Mouse (Mus musculus) small intestine, adult 2 months (tissue): ENCODE data around the gene Gns. TPM values are rescaled to one million over a fixed set of nuclear protein-coding genes. Genes with fewer than 3 reads are reported as not detected.

Experiments
- H3K27ac ChIP-seq: fragments of 200-500 bp; 2 replicates; pipeline ENCODE4 v1.5.1; 2012; ENCODE audit warnings: low read depth, low read length, control low read depth, inconsistent platforms; ENCODE audit not compliant: insufficient read depth
- H3K27me3 ChIP-seq: fragments of 200-500 bp; 2 replicates; pipeline ENCODE4 v1.6.1; 2012; ENCODE audit warnings: mild to moderate bottlenecking, moderate library complexity, low read length, inconsistent platforms; ENCODE audit not compliant: control insufficient read depth, insufficient read depth
- H3K36me3 ChIP-seq: fragments of 200-500 bp; 2 replicates; pipeline ENCODE4 v1.6.1; 2012; ENCODE audit warnings: mild to moderate bottlenecking, low read length, control low read depth, inconsistent platforms; ENCODE audit not compliant: control insufficient read depth, insufficient read depth
- H3K4me1 ChIP-seq: fragments of 200-500 bp; 2 replicates; pipeline ENCODE4 v1.6.1; 2012; ENCODE audit warnings: low read length, inconsistent platforms, mixed read lengths; ENCODE audit not compliant: control insufficient read depth, insufficient read depth, insufficient read length
- H3K4me3 ChIP-seq: fragments of 200-500 bp; 2 replicates; pipeline ENCODE4 v1.5.1; 2012; ENCODE audit warnings: low read depth, mild to moderate bottlenecking, control low read depth, inconsistent platforms, low read length, moderate library complexity
- CTCF ChIP-seq: fragments of 200-500 bp; IDR thresholded peaks from 2 replicates; pipeline ENCODE4 v1.5.1; 2012; ENCODE audit warnings: low read depth, mild to moderate bottlenecking, control low read depth, inconsistent platforms, low read length, moderate library complexity, mixed read lengths; ENCODE audit not compliant: insufficient replicate concordance, insufficient read length; ENCODE audit errors: extremely low read depth
- POLR2A ChIP-seq: fragments of 200-500 bp; IDR thresholded peaks from 2 replicates; pipeline ENCODE4 v1.6.1; 2012; ENCODE audit warnings: low read depth, mild to moderate bottlenecking, control low read depth, inconsistent platforms, low read length, moderate library complexity
- WGBS: fragments of 180-500 bp; shearing (Covaris S2); methylation state at CpG from one replicate; pipeline ENCODE4 v1.1.7; 2018; 5-methylcytosine and 5-hydroxymethylcytosine counted together
- polyA plus RNA-seq: library from polyadenylated mRNA; depleted of rRNA; stranded (reverse); fragments of >200 nt; gene quantifications from 2 replicates; pipeline ENCODE4 v1.2.3, GENCODE M21; 2012

Gene Gns
- polyA plus RNA-seq, 1 experiment = 149 TPM

DNA sequence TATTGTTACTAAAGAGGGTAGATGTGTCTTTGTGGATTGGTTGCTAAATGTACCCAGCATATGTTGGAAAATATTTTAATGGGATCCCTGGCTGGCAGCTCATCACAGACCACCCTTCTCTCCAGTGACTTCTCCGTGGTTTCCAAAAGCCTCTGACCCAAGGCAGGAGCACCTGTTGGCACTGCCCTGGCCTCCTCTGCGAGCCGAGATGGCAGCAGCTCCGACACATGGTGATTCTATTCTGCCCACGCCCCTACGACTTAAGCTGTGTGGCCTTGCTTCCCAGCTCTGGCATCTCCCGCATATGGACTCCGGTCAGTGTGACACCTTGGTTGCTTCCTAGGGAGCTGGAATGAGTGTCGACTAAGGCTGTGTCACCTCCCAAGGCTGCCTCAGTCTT, 38.2 kb downstream of the Gns start:
- WGBS = 79% methylated on average over 9 of the region's 9 CpGs
- Histone ChIP-seq H3K4me3 (no peak overlapping the region), H3K27me3 (no peaks in the 10 kb centered on the region), H3K36me3 (no peaks in the 10 kb centered on the region), H3K4me1 (no peaks in the 10 kb centered on the region), H3K27ac (no peak overlapping the region)
- TF ChIP-seq CTCF (no peak), POLR2A (no peak)

DNA sequence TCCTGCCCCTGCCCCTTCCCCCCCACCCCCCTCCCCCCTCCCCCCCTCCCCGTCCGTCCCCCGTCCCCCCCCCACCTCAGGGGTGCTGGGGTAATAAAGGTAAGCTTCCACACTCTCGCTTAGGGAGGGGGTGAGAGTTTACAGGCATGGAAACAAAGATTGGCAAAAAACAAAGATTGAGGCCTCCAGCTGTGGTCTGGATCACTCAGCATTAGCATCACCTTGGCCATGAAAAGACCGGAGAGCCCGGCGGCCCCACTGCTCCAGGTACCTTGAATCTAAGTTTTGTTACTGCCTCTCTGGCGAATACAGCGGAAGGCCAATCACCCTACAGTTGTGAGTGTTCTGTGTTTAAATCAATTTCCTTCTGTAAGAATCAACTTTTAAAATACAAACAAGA, 39.1 kb downstream of the Gns start:
- no peak overlapping the region for H3K4me3 ChIP-seq
- H3K36me3 ChIP-seq = no peaks in the 10 kb centered on the region
- no peak for TF ChIP-seq CTCF
- TF ChIP-seq POLR2A = no peak
- H3K27me3 ChIP-seq = no peaks in the 10 kb centered on the region
- H3K27ac ChIP-seq = no peak overlapping the region
- no peaks in the 10 kb centered on the region for H3K4me1 ChIP-seq
- WGBS = 79% methylated on average over 6 of the region's 9 CpGs

DNA sequence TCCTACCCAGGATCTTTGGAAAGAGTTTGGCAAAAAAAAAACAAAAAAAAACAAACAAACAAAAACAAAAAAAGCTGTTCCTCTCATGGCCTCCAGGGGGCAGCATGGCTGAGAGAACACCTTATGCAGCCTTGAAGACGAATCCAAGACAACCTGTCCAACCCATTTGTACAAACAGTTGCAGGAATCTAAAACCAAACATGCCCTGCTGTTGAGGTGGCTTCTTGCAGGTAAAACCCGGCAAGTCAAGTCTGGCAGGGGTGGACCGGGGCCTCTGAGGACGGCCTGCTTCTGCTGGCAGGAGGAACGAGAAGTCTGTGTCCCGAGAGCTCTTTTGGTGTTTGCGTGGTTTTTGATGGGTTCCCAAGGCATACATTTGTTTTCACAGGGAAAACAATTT, 44.8 kb downstream of the Gns start:
- H3K4me1 ChIP-seq = no peaks in the 10 kb centered on the region
- WGBS = 52% methylated on average over 7 of the region's 7 CpGs
- H3K36me3 ChIP-seq = peaks cover 38% of the 10 kb centered on the region
- peak; percentile 84; the same call in 1 of the 2 replicates for TF ChIP-seq CTCF
- no peak for TF ChIP-seq POLR2A
- H3K27ac ChIP-seq = no peak overlapping the region
- no peaks in the 10 kb centered on the region for H3K27me3 ChIP-seq
- H3K4me3 ChIP-seq = no peak overlapping the region

DNA sequence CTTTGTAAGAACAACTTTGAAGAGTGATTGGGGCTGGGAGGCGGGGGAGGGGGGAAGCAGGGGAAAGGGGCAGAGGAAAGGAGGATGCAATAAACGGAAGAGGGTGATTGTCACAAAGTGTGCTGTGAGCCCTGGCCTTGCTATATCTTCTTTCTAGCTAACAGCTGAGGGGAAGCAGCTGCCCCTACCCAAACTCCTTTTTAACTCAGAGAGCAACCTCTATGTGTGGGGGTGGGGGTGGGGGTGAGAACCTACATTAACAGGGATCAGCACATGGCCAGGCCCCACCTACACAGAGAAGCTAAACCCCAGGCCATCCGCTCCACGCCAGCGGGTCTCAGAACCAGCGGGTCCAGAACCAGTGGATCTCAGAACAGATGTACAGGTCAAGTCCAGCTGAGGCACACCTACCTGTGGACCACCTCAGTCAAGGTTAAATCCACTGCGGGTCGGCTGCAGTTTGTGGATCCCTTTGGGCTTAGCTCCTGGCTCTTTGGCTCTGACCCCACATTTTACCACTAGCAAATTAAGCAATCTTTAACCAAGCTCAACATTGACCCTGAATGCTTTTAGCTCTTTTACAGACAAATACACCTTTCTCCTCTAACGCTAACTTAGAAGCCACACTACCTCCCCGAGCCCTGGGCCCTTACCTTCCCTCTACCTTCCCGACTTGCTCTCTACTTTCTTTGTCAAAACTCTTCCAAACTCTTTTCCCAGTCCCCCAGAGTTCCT, 47.0 kb downstream of the Gns start:
- peaks cover 52% of the 10 kb centered on the region for H3K36me3 ChIP-seq
- TF ChIP-seq CTCF (no peak), POLR2A (no peak)
- 87% methylated on average over 11 of the region's 11 CpGs for WGBS
- H3K27me3 ChIP-seq = no peaks in the 10 kb centered on the region
- H3K27ac ChIP-seq = no peak overlapping the region
- H3K4me3 ChIP-seq = no peak overlapping the region
- no peaks in the 10 kb centered on the region for H3K4me1 ChIP-seq

DNA sequence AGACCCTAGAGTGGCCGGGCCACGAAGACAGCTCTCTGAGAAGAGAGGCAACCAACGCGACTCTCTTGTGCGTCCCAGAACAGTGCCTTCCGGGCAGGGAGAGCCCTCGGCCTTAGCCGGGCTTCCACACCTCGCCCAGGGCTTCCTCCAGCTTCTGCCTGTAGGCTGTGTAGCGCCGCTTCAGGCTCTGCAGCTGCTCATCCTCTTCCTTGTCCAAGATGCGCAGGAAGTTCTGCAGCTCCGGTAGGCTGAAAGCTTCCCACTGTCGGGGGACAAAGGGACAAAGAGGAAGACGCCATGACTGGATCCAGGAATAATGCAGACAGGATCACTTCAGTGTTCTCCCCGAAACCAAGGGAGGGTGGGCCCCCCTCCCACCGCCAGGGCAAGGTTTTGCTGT, 47.9 kb downstream of the Gns start:
- H3K27me3 ChIP-seq = no peaks in the 10 kb centered on the region
- WGBS = 91% methylated on average over 17 of the region's 17 CpGs
- no peaks in the 10 kb centered on the region for H3K4me1 ChIP-seq
- H3K27ac ChIP-seq = no peak overlapping the region
- peaks cover 52% of the 10 kb centered on the region for H3K36me3 ChIP-seq
- TF ChIP-seq CTCF (no peak), POLR2A (no peak)
- H3K4me3 ChIP-seq = no peak overlapping the region

DNA sequence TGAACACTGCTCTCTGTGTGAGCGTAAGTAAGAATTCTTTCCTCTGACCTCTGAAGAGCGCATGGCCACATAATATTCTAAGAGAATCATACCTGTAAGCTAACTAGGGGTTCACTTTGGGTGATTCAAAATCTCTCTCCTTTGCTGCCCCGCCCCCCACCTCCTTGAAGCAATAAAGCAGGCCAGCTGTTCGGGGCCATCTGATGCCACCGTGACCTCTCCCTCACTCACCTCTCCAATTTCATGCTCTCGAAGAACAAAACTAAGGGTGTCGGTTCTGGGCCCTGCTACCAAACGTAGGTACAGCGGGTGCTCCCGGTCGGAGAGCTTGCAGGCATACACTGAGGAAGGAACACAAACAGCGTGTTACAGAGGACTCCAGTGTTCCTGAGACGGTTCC, 49.2 kb downstream of the Gns start:
- H3K27ac ChIP-seq = no peak overlapping the region
- TF ChIP-seq POLR2A (no peak), CTCF (no peak)
- WGBS = 83% methylated on average over 13 of the region's 13 CpGs
- peaks cover 56% of the 10 kb centered on the region for H3K36me3 ChIP-seq
- no peak overlapping the region for H3K4me3 ChIP-seq
- no peaks in the 10 kb centered on the region for H3K4me1 ChIP-seq
- H3K27me3 ChIP-seq = no peaks in the 10 kb centered on the region

DNA sequence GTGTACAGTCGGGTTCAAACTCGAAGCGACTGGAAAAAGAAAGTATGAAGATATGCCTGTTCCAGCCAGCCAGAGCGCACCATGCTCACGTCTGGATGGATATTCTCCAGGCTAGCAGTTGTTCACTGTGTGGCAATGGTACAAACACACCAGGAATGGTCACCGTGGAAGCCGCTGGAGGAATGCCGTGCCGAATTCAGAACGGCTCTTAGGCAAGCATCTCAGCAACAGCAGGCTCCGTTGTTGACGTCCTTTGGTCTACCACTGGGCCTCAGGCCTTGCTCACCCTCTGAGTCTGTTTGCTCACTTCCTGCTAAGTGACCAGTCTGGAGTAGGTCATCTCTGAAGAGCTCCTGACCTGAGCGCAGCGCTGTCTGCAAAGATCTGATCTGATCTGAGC, 53.9 kb downstream of the Gns start:
- H3K27me3 ChIP-seq = no peaks in the 10 kb centered on the region
- peaks cover 26% of the 10 kb centered on the region for H3K36me3 ChIP-seq
- no peak overlapping the region for H3K27ac ChIP-seq
- H3K4me1 ChIP-seq = peaks cover 29% of the 10 kb centered on the region
- TF ChIP-seq CTCF (no peak), POLR2A (no peak)
- WGBS = 87% methylated on average over 14 of the region's 14 CpGs
- H3K4me3 ChIP-seq = no peak overlapping the region
